Mouse (Mus musculus) mesoderm, embryonic 11.5 days (tissue): ENCODE measurements around the gene Fpr2.
"Not testable (repeated sequence)": the region's sequence is repeated elsewhere in the genome, so short reads cannot be mapped to it uniquely, and the experiment has no call there.

Experiments
- DNase-seq: peaks from one replicate; pipeline ENCODE4 v3.0.0-alpha.2; 2012; ENCODE audit warnings: low read depth, low spot score

Gene Fpr2

DNA sequence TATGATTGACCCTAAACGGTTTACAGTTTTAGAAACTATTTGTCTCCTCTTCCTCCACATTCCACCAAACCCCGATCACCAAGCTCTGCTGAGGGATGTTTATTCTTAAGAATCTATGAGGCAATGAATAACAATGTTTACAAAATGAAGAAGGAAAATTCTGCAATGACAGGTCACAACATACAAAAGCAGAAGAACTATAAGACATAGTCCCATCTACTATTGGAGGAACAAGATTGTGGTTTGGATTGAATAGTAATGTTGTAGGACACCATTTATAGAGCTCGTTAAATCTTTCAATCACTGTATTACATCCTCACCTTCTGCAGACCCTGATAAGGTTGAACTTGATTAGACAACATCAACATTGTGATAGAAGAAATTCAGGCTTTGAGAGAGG, 5.0 kb upstream of the Fpr2 start:
- DNase-seq, result no peak

DNA sequence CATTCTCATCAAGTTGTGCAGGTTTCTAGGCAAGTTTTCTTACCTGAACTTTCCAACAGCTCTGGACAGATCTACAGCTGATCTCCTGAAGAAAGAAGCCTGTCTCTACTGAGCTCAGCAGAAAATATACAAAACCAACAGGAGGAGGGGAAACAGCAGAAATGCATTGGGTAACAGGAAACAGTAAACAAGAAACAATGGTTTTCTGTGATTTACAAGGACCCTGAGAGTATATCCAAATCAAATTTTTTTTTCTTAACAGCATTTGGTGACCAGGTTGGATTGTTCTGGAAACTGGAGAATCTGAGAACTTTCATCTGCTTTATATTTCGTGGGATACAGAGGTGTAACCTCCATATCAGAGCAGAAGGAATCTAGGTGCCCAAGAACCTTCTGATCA, 3.8 kb upstream of the Fpr2 start, which contains the start of gene Fpr1:
Gene Fpr1 (minus strand): TSS at position 101 of the 400 bp plus-strand sequence.
- no peak for DNase-seq

GRCm38 (mm10) chr17:17889732-17890425, 2.3 kb downstream of the Fpr2 start:
- no peak for DNase-seq

DNA sequence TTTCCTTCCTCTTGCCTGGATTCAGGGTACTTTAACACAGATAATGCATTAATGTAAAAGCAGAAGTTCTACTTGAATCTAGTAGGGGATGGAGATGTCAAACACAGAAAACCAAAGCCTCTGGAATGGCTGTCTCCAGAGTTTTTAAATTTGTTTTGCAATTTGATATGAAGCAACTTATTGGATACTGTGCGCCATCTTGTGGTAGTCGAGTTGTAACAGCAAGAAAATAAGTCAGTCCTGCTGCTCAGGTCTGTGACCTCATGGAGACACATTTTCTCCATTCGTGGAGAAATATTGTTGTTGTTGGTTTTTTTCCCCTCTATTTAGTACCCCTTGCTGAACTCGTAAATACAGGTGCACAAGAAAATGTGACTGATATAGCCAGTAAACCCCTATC, 8.4 kb downstream of the Fpr2 start:
- DNase-seq, result peak; percentile 55

DNA sequence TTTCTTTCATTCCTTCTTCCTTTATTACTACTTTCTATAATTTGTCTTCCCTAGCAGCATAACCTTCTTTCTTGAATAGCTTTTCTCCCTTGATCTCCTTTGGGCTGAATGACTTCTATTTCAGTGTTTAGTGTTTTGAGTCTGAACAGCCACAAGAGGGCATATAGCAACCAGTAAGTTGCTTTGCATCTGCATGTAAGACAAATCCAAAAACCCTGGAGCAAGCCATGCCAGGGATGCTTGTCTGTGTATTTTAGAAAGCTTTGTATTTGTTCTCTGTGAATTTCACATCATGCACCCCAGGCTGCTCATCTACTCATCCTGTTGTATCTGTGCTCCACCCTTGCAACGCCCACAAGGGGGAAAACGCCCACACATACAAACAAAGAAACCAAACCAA, 11.6 kb downstream of the Fpr2 start:
- DNase-seq, result peak; percentile 12

GRCm38 (mm10) chr17:17900768-17901167, 13.1 kb downstream of the Fpr2 start:
- no peak for DNase-seq

GRCm38 (mm10) chr17:17909636-17910421, 22.2 kb downstream of the Fpr2 start:
- DNase-seq, result peak; percentile 90

DNA sequence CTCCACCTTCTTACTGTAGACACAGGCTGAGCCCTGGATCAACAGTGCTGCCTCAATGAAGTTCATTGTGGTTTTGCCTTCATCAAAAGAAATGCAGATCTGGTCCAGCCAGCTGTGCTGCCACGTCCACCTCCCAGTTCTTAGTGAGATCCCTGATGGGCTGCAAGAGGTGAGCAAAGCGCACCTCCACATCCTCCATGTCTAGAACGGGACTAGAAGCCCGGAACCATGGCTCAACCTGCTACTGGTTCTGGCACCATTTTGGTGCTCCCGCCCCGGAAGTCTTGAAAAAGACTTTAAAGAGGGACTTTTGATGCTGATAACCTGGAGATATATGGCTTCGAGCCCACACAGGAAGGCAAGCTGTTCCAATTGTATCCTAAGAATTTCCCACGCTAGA, 25.0 kb downstream of the Fpr2 start:
- DNase-seq, result not testable (repeated sequence)

DNA sequence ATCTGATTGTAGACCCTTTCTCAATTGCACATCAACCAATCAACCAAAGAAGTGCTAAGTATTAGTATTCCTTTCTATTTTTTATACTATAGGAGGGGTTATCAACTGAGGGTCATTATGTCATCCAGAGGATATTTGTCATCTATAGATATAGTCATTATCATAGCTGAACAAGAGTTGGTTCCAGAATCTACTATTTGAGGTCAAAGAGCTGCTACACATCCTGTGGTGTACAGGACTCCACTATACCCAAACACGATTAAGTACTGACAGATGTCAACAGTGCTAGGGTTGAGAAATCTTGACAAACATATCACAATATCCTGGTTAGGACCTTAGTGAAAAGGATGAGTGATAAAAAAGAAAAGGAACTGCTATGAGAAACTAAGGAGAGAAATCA, 29.8 kb downstream of the Fpr2 start:
- DNase-seq, result no peak

- DNase-seq, result no peak
These were observed 30.2 kb downstream of the Fpr2 start for GRCm38 (mm10) chr17:17917782-17918181.
